Mouse (Mus musculus) limb, embryonic 15.5 days (tissue): Measurements from ENCODE around the gene Catspere2. TPM values are rescaled to one million over a fixed set of nuclear protein-coding genes. Genes with fewer than 3 reads are reported as not detected.

Source experiments
- polyA plus RNA-seq: library from polyadenylated mRNA; unstranded; fragments of >200 nt; fragmentation: Nextera tagmentation; extraction: Ambion mirVana; gene quantifications from 2 replicates; pipeline ENCODE4 v1.2.1, GENCODE M21; 2015

The Catspere2 gene
- polyA plus RNA-seq, 1 experiment from 2014 or later = 0.67 TPM

Other genes starting within 250 kb of the Catspere2 start
- gene Adss, start 186.9 kb upstream of the Catspere2 start, polyA plus RNA-seq = 38.1 and 39.8 TPM in 2 replicates
- gene Desi2, start 204.0 kb downstream of the Catspere2 start, polyA plus RNA-seq = 22.7 and 26.2 TPM in 2 replicates